Mouse (Mus musculus) neural tube, embryonic 10.5 days (tissue): ENCODE results near the gene Stard9.

ENCODE experiments used
- DNase-seq: peaks from one replicate; pipeline ENCODE4 v3.0.0-alpha.2; 2017; ENCODE audit warnings: low spot score; ENCODE audit errors: extremely low spot score

The Stard9 gene

DNA sequence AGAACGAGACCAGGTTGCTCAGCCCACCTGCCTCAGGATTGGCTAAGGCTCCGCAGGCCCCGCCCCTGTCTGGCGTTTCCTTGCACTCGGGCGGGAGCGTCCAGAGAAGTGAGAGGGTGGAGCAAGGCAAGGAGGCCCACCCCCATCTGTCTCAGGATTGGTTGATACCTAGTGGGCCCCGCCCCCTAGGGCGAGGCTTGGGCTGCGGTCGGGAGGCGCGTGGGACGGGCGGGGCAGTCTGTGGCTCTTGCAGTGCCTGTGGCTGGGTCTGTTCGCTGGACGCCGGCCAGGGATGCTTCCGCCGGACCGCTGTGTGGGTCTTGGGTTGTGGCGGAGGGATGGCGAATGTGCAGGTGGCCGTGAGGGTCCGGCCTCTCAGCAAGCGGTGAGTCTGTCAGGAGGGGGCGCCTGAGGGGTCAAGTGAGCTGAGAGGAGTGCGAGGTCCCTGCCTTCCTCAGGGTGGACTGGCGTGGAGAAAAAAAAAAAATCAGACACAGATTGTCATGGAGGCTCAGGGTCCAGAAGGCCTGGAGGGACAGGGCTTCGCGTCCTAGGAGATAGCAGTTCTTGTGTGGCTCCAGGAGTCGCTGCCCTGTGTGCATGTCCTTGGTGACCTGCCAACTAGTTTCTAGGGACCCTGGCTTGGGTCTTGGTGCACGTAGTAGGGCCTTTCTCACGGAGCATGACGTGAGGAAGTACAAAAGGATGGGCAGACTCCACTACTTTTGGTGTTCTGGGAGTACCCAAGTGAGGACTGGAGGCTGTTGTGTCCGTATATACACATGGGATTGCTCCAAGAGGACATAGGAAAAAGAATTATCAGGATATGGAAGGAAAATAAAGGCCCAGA, at the start of gene Stard9:
TSS of gene Stard9 (plus strand) at position 236 of the 850 bp plus-strand sequence.
- peak; percentile 94 for DNase-seq

DNA sequence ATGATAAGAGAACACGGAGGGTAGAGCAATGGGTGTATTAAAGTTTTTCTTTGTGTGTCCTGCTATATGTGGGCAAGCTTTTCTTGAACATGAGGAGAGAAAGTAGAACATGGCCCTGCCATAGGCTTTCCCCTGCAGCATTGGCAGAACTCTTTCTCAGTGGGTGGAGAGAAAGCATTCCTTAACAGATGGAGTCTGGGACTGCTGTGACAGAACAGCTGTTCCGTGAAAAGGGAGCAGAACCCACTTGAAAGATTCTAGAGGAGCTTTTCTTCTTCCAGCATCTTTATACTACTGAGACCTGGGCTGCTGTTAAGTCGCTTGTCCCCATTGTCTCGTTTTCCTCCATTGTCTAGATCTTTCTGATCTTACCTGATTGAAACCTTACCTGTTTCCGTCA, 39.2 kb upstream of the Stard9 start:
- DNase-seq, result no peak

GRCm38 (mm10) chr2:120592227-120592626, 36.7 kb upstream of the Stard9 start:
- no peak for DNase-seq

DNA sequence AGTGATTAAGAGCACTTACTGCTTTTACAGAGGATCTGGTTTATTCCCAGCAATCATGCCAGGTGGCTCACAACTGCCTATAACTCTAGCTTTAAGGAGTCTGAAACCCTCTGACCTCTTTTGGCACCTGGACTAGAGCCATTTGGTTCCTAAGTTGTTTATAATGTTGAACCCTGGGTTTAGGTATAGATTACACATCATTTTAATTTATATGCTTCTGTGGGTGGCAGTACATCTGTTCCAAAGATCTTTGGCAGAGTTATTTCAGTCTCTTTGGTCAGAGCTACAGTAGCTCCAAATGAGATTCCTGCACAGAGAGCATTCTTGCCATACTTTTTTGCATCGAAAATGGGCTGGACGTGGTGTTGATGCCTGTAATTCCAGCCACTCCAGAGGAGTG, 31.2 kb upstream of the Stard9 start:
- no peak for DNase-seq

DNA sequence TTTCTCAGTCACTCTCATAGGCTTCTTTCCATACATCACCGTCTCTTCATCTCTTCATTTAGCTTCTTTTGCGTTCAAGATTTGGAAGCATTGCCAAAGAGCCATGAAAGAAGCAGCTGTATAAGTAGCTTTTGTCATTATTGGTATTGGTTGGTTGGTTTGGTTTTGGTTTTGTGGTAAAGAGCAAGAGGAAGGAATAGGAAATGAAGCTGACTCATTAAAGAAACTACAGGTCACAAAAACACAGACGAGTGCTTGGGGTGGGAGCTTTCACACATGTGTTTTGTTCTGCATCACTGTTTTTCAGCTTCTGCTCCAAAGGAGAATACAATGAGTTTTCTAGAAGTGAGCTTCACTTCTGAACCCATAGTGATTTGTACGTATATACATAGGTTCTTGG, 29.4 kb upstream of the Stard9 start:
- DNase-seq, result no peak

DNA sequence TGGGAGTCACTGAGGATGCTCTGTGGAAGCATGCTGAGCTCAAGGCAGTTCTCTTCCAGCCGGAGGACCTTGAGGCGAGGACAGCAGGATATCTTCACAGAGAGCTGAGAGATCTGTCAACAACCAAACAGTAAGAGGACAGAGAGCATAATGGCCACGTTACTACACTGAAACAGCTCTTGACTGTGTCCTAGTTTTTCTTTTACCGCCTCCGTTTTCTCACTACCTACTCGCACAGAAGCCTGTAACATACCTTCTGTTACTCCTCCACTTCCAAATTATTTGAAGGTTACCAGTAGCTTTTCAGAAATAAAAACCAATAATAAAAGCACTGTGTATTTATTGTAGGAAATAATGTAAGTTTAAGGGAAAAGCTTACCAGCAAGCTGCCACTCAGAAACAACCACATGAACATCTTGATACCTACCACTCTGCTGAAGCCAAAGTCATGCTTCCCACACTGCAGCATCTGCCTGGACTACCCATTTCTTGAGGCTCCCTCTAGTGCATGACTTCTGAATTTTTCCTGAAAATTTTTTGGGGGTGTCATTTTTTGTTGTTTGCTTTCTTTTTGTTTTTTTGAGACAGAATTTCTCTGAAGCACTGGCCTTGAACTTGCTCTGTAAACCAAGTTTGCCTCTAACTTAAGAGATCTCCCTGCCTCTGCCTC, 22.8 kb upstream of the Stard9 start:
- DNase-seq, result no peak

GRCm38 (mm10) chr2:120608830-120609723, 19.8 kb upstream of the Stard9 start, which contains the start of the genes Haus2 and Lrrc57:
Haus2 (plus strand) TSS chr2:120609383.
Lrrc57 (minus strand) TSS chr2:120609520.
- DNase-seq, result peak; percentile 96

DNA sequence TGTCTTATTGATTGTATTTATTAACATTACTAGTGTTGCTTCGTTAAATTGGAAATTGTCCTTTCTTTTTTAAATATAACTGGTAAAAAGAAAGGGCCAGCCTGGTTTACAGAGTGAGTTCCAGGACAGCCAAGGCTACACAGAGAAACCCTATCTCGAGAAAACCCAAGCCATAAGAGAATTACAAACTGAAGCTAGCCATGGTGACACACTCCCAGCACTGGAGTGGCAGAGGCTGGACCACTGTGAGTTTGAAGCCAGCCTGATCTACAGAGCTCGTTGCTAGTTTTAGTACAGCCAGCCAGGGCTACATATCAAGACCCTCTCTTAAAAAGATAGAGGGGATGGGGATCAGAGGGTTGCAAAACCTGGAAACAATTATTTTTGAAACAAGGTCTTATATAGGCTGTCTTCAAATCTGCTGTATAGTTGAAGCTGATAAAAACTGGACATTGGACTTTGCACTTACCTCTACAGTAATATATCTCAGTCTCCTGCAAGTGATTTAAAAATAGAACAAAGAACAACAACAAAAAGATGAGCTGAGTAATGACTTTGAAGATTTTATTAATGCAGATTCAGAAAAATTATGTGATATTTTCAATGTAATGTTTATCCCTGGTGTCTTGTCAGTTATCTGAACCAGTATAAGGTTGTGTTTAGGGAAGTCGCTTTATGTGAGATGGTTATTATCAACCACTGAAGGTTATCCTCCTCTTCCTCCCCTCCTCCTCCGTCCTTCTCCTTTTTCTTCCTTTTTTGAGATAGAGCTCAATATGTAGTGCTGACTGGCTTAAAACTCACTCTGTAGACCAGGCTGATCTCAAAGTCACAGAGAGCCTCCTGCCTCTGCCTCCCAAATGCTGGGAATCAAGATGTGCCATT, 12.4 kb upstream of the Stard9 start:
- DNase-seq, result no peak

GRCm38 (mm10) chr2:120619538-120619937, 9.4 kb upstream of the Stard9 start:
- DNase-seq, result no peak

- DNase-seq, result no peak
Measured at GRCm38 (mm10) chr2:120622920-120623319, 6.0 kb upstream of the Stard9 start.

DNA sequence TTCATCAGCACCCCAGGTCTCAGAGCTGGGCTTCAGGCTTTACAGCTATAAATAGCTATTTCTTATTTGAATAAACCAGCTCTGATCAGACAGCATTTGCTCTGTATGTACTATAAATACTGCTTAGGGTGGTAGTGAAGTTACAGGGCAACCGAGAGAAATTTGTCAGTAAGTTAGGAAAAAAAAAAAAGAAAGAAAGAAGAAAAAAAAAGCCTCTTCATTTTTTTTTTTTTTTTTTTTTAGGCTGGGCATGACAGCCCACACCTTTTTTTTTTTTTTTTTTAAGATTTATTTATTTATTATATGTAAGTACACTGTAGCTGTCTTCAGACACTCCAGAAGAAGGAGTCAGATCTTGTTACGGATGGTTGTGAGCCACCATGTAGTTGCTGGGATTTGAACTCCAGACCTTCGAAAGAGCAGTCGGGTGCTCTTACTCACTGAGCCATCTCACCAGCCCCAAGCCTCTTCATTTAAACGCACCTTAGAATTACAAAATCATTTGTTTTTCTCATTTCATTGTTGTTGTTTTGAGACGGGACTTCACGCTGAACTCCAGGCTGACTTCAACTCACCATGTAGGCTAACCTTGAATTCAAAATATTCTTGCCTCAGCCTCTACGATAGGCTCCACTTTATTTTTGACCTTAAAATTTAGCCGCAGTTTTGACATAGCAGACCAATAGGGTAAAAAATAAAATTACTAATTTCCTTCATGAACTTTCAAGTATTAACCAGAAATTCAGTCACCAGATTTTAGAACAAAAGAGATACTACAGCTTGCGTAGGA, 650 bp upstream of the Stard9 start:
- peak; percentile 28 for DNase-seq

DNA sequence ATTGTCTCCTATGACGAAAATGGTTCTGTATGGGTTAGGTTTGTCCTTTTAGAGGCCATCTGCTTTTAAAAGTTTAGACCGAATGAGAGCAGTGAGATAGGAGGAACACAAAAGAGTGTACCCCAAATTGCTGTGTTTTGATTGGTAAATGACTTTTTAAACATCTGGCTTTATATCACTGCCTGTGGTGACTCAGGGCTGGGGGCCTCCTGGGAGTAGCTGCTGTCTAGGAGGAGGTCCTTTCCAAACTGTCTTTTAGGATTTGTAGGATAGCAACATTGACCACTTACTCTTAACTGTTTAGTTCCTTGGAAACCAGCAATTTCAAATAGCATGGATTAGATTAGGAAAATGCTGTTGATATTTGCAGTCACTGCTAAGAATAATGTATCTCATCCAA, 1.3 kb downstream of the Stard9 start:
- no peak for DNase-seq

- no peak for DNase-seq
Measured at GRCm38 (mm10) chr2:120630655-120631054, 1.7 kb downstream of the Stard9 start.

GRCm38 (mm10) chr2:120631521-120631920, 2.6 kb downstream of the Stard9 start:
- no peak for DNase-seq

DNA sequence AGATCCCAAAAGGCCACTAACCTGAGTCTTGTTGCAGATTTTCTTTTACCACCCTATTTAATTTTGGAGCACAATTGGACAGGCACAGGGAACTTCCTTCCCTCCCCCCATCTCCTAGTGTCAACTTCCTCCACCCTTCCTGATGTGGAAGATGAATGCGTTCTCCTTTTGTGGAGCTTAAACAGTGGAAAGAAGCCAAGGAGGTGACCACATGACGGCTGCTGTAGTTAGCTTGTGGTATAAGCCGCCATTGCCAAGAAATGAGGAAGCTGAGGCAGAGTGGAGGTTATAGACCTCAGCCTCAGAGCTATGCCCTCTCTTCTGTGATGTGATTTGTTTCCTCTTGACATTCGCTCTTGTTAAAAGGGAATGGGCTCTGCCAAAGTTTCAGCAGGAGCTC, 3.0 kb downstream of the Stard9 start:
- DNase-seq, result no peak

GRCm38 (mm10) chr2:120640835-120641234, 11.9 kb downstream of the Stard9 start:
- no peak for DNase-seq

- DNase-seq, result no peak
Measured at GRCm38 (mm10) chr2:120643836-120644235, 14.9 kb downstream of the Stard9 start.

- DNase-seq, result no peak
Measured at GRCm38 (mm10) chr2:120646777-120647176, 17.9 kb downstream of the Stard9 start.

DNA sequence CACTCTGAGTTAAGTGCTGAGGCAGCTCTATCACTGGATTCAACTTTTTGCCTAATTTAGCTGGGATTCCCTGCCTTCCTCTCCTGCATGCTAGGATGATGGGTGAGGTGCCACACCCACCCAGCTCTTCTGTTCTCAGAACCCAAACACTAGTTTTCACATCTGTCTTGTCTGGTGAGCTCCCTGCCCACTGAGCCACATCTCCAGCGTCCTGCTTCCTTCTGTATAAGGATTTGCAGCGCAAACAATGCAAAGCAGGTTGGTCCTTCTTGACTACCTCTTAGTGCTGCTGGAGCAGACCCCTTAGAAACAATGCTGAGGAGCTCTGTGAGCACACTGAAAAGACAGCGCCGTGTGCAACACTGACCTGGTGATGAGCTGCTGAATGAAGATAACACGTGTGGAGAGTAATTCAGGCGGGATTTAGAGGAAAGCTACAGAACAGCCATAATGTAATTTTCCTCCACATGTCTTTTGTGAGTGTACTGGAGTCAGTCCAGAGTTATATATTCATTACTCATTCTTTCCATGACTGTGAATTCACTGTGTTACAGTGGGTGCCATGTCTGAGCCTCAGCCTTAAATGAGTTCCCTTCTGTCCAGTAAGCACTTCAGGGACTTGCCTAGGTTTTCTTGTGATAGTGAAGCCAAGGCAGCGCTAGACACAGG, 23.5 kb downstream of the Stard9 start:
- no peak for DNase-seq
